Mouse (Mus musculus) embryonic facial prominence, embryonic 10.5 days (tissue): ENCODE results near the gene Tmem138. TPM values are rescaled to one million over a fixed set of nuclear protein-coding genes. Genes with fewer than 3 reads are reported as not detected.

Experiments
- DNase-seq: peaks from one replicate; pipeline ENCODE4 v3.0.0-alpha.2; 2017; ENCODE audit warnings: low spot score
- H3K27ac ChIP-seq: fragments of 300-500 bp; sonication (generic); replicated peaks from 2 replicates; pipeline ENCODE4 v1.5.1; 2016; ENCODE audit warnings: mild to moderate bottlenecking
- H3K27me3 ChIP-seq: fragments of 300-500 bp; sonication (generic); replicated peaks from 2 replicates; pipeline ENCODE4 v1.6.1; 2016; ENCODE audit warnings: low read depth, mild to moderate bottlenecking; ENCODE audit not compliant: poor library complexity, severe bottlenecking
- H3K36me3 ChIP-seq: fragments of 300-500 bp; sonication (generic); replicated peaks from 2 replicates; pipeline ENCODE4 v1.6.1; 2016; ENCODE audit warnings: mild to moderate bottlenecking, moderate library complexity
- H3K4me1 ChIP-seq: fragments of 300-500 bp; sonication (generic); 2 replicates; pipeline ENCODE4 v1.6.1; 2016
- H3K4me3 ChIP-seq: fragments of 300-500 bp; sonication (generic); 2 replicates; pipeline ENCODE4 v1.5.1; 2016; ENCODE audit warnings: mild to moderate bottlenecking, moderate library complexity
- H3K9me3 ChIP-seq: fragments of 300-500 bp; sonication (generic); 2 replicates; pipeline ENCODE4 v1.6.1; 2016; ENCODE audit warnings: mild to moderate bottlenecking
- WGBS: fragments of 180-500 bp; shearing (Covaris S2); methylation state at CpG from one replicate; pipeline ENCODE4 v1.1.7; 2016; 5-methylcytosine and 5-hydroxymethylcytosine counted together
- polyA plus RNA-seq: library from polyadenylated mRNA; unstranded; fragments of >200 nt; fragmentation: Nextera tagmentation; extraction: Ambion mirVana; gene quantifications from 2 replicates; pipeline ENCODE4 v1.2.1, GENCODE M21; 2016

Gene Tmem138
- polyA plus RNA-seq, 1 experiment from 2014 or later = 52.6 TPM

DNA sequence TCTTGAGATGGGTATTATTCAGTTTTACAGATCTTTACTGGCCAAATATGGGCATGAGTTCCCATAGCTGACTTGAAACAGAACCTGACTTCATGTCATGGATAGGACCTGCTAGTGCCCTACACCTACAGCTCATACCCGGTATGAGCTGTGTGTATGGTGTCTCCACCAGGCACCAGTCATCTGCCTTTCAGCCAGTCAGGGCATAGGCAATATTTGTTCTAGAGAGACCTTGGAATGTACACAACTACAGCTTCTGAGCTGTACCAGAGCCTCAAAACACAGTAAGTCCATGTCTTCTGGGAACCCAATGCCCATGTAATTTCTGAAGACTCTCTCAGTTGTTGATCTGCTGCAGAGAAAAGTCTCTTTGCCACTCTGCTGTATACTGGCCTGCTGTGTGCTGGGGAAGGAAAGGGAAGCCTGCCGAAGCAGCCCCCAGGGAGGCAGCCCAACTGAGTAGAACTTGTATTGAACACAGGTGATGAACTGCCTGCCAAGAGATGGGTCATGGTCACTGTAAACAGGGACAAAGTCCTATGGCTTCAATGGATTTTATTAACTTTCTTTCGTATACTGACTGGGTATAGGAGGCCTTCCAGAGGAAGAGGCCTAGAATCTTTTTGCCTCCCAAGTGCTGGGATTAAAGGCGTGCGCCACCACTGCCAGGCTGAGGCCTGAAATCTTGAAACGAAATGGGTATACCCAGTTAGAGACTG lies 14.7 kb upstream of the Tmem138 start:
- Histone ChIP-seq H3K9me3 (no peaks in the 10 kb centered on the region), H3K4me1 (peaks cover 13% of the 10 kb centered on the region), H3K36me3 (peaks cover 63% of the 10 kb centered on the region), H3K4me3 (no peak overlapping the region), H3K27ac (no peak overlapping the region), H3K27me3 (no peaks in the 10 kb centered on the region)
- DNase-seq = no peak
- 93% methylated on average over 6 of the region's 6 CpGs for WGBS

DNA sequence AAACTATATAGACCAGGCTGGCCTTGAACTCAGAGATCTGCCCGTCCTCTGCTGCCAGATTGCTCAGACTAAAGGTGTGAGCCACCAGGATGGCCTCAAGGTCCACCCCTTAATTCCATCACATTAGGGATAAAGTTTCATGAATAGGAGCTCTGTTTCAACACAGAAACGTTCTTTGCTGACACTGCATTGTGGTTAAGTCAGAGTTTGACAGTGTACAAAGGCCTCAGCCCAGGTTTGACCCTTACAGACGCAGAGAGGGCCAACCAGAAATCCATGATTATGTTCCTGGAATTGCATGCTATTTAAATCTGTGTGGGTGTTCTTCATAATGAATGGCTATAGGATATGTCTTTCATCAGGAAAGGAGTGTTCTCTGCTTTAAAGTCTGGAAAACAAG lies 13.1 kb upstream of the Tmem138 start:
- H3K4me1 ChIP-seq = peaks cover 13% of the 10 kb centered on the region
- no peak for DNase-seq
- H3K27ac ChIP-seq = no peak overlapping the region
- H3K36me3 ChIP-seq = peaks cover 48% of the 10 kb centered on the region
- H3K27me3 ChIP-seq = no peaks in the 10 kb centered on the region
- 65% methylated on average over 3 of the region's 3 CpGs for WGBS
- no peak overlapping the region for H3K4me3 ChIP-seq
- H3K9me3 ChIP-seq = no peaks in the 10 kb centered on the region

DNA sequence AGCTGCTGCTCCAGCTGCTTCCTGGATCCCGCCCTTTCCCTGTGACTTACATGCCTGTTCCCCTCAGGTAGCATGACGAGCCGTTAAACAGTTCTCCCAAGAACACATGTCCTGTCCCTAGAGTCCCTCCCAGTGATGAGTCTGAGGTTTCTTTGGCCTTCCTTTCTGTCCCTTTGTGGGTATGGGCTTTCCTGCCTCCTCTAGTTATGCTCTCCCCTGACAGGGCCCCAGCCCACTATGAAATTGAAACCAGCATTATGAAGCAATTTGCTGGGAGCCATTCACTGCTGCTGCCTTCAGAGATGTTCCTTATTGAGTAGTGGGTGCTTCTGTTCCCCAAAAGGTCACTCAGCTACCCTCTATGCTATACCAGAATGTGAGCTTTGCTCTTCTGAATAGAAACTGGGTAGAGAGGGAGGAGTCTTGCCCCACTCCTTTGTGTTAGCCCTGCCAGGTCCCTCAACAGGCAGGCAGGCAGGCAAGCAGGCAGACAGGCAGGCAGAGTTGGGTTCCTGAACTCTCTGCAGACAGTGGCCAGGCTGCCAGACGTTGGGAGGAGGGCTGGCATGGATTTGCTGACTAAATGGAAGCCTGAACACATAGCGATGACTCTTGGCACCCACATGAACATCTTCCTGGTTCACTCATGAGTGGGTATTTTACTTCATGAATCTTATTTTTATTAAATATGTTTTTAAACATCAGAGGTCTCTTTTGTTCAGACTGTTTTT lies 12.1 kb upstream of the Tmem138 start:
- Histone ChIP-seq H3K36me3 (peaks cover 38% of the 10 kb centered on the region), H3K9me3 (no peaks in the 10 kb centered on the region), H3K27ac (peak overlapping the region; percentile 75), H3K4me3 (0 out of 2 replicates have a peak overlapping the region, but pooled peaks have one; percentile 5), H3K27me3 (no peaks in the 10 kb centered on the region), H3K4me1 (peaks cover 13% of the 10 kb centered on the region)
- no peak for DNase-seq
- 67% methylated on average over 5 of the region's 5 CpGs for WGBS

GRCm38 (mm10) chr19:10587231-10587630 lies 10.1 kb upstream of the Tmem138 start:
- 82% methylated on average over 8 of the region's 8 CpGs for WGBS

DNA sequence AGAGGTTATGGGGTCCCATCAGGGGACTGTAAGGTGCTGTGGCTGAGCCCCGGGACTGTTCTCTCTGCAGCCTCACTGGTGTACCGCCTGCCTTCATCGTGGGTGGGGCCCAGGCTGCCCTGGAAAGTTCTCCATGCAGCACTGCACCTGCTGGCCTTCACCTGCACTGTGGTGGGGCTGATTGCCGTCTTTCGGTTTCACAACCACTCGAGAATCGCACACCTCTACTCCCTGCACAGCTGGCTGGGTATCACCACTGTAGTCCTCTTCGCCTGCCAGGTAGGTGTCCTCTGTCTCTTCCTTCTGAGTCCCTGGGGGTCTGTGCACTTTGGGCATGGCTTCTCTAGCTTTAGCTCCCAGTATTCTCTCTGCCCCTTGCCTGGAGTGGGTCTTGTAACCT lies 8.0 kb upstream of the Tmem138 start:
- DNase-seq = no peak
- Histone ChIP-seq H3K27me3 (no peaks in the 10 kb centered on the region), H3K9me3 (no peaks in the 10 kb centered on the region), H3K27ac (no peak overlapping the region), H3K4me1 (peaks cover 13% of the 10 kb centered on the region), H3K4me3 (no peak overlapping the region), H3K36me3 (peaks cover 12% of the 10 kb centered on the region; the same call in 1 of the 2 replicates)
- 84% methylated on average over 8 of the region's 8 CpGs for WGBS

More at GRCm38 (mm10) chr19:10587231-10587630, 10.1 kb upstream of the Tmem138 start:
- Histone ChIP-seq H3K9me3 (no peaks in the 10 kb centered on the region), H3K27ac (no peak overlapping the region), H3K36me3 (peaks cover 20% of the 10 kb centered on the region), H3K4me1 (peaks cover 13% of the 10 kb centered on the region), H3K27me3 (no peaks in the 10 kb centered on the region), H3K4me3 (no peak overlapping the region)
- DNase-seq = no peak

GRCm38 (mm10) chr19:10583550-10584146 lies 6.5 kb upstream of the Tmem138 start:
- Histone ChIP-seq H3K27me3 (no peaks in the 10 kb centered on the region), H3K4me3 (no peak overlapping the region), H3K27ac (no peak overlapping the region), H3K4me1 (peaks cover 4% of the 10 kb centered on the region; the same call in 1 of the 2 replicates), H3K9me3 (no peaks in the 10 kb centered on the region), H3K36me3 (peaks cover 7% of the 10 kb centered on the region; the same call in 1 of the 2 replicates)
- whole genome bisulfite sequencing = 88% methylated on average over 7 of the region's 7 CpGs
- no peak for DNase-seq

DNA sequence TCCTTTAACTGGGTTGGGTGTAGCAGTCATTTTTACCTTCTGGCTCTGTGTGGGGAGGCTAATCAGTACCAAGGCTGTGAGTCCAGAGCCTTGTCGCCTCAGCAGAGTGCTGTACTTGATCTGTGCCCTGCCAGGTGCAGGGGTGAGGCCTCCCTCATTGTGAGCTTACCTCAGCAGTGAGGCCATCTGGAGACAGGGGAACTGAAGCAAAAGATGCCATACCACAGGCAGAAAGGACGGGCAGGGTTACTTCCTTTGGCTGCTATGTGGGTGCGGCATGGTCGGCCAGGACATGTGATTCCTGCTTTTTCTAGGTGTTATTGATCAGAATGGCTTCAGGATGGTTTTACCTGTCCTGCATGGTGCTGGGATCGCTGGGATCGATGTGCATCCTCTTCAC lies 4.8 kb upstream of the Tmem138 start:
- DNase-seq = no peak
- WGBS = 83% methylated on average over 6 of the region's 6 CpGs
- no peak overlapping the region for H3K4me3 ChIP-seq

DNA sequence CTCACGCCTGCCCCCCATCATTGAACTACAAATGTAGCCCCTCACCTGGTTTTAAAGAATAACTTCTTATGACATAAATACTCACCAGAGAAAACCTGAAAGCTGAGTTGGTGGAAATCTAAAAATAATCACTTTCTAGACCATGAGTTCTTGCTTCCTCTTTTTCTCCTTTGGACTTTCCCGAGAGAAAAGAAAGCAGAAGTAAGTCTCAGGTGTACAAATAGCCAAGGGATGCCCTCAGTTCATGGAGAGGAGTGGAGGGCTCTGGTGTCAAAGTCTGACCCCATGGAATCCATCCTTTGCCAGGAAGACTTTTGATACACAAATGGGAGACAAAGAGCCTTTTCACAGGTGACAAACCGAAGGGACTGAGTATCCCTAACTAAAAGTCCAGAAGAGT lies 3.6 kb upstream of the Tmem138 start:
- 81% methylated on average over 3 of the region's 3 CpGs for WGBS
- no peak overlapping the region for H3K4me3 ChIP-seq
- peaks cover 21% of the 10 kb centered on the region for H3K4me1 ChIP-seq
- H3K9me3 ChIP-seq = no peaks in the 10 kb centered on the region
- no peak overlapping the region for H3K27ac ChIP-seq
- no peak for DNase-seq
- H3K36me3 ChIP-seq = peaks cover 4% of the 10 kb centered on the region; the same call in 1 of the 2 replicates
- H3K27me3 ChIP-seq = no peaks in the 10 kb centered on the region

More for the DNA sequence above, 4.8 kb upstream of the Tmem138 start:
- Histone ChIP-seq H3K36me3 (peaks cover 4% of the 10 kb centered on the region; the same call in 1 of the 2 replicates), H3K27ac (no peak overlapping the region), H3K4me1 (peaks cover 14% of the 10 kb centered on the region), H3K9me3 (no peaks in the 10 kb centered on the region), H3K27me3 (no peaks in the 10 kb centered on the region)

- Histone ChIP-seq H3K4me3 (no peak overlapping the region), H3K9me3 (no peaks in the 10 kb centered on the region), H3K27me3 (no peaks in the 10 kb centered on the region), H3K36me3 (peaks cover 6% of the 10 kb centered on the region), H3K27ac (no peak overlapping the region), H3K4me1 (peaks cover 21% of the 10 kb centered on the region)
- no peak for DNase-seq
- 84% methylated on average over 3 of the region's 3 CpGs for WGBS
These were observed 2.9 kb upstream of the Tmem138 start for GRCm38 (mm10) chr19:10580102-10580501.

GRCm38 (mm10) chr19:10569627-10570026 lies 7.5 kb downstream of the Tmem138 start:
- Histone ChIP-seq H3K36me3 (peaks cover 64% of the 10 kb centered on the region), H3K4me1 (no peaks in the 10 kb centered on the region), H3K9me3 (no peaks in the 10 kb centered on the region), H3K4me3 (no peak overlapping the region), H3K27ac (no peak overlapping the region), H3K27me3 (no peaks in the 10 kb centered on the region)
- 94% methylated on average over 6 of the region's 6 CpGs for WGBS
- no peak for DNase-seq

GRCm38 (mm10) chr19:10565217-10565616 lies 11.9 kb downstream of the Tmem138 start:
- peaks cover 13% of the 10 kb centered on the region for H3K4me1 ChIP-seq
- H3K27me3 ChIP-seq = no peaks in the 10 kb centered on the region
- no peak for DNase-seq
- no peak overlapping the region for H3K27ac ChIP-seq
- 84% methylated on average over 4 of the region's 4 CpGs for WGBS
- no peak overlapping the region for H3K4me3 ChIP-seq
- H3K9me3 ChIP-seq = no peaks in the 10 kb centered on the region
- peaks cover 20% of the 10 kb centered on the region for H3K36me3 ChIP-seq

- Histone ChIP-seq H3K4me3 (no peak overlapping the region), H3K27me3 (no peaks in the 10 kb centered on the region), H3K36me3 (peaks cover 11% of the 10 kb centered on the region), H3K9me3 (no peaks in the 10 kb centered on the region), H3K27ac (no peak overlapping the region), H3K4me1 (peaks cover 13% of the 10 kb centered on the region)
- 80% methylated on average over 6 of the region's 6 CpGs for WGBS
- no peak for DNase-seq
These were observed 12.9 kb downstream of the Tmem138 start for GRCm38 (mm10) chr19:10564278-10564677.
